Mouse (Mus musculus): ENCODE measurements around the gene Aoah.

GRCm38 (mm10) chr13:20939099-20939498, 145.2 kb downstream of the Aoah start:
- no peak for TF ChIP-seq CTCF (IDR thresholded peaks at IDR 0.05; ENCODE audit: extremely low read depth, insufficient read depth, insufficient read length, insufficient replicate concordance)
- TF ChIP-seq POLR2A (IDR thresholded peaks at IDR 0.05; ENCODE audit: low read depth, low read length): no peak
